Mouse (Mus musculus) fibroblast of lung, adult 2 months (primary cell): ENCODE measurements at regions not wholly inside any gene's neighbourhood (a gene's known extent, or its start where the extent isn't known, plus 50 kb on each side); places are given as distances from the start of the nearest gene placed in this dataset.
"Not testable (repeated sequence)": the region's sequence is repeated elsewhere in the genome, so short reads cannot be mapped to it uniquely, and the experiment has no call there.

ENCODE experiments used
- DNase-seq: peaks from one replicate; pipeline ENCODE4 v3.0.0-alpha.2; 2011; ENCODE audit warnings: low read depth

GRCm38 (mm10) chr2:17896036-17896435, 100.7 kb downstream of the H2al2a start:
- DNase-seq: no peak

- DNase-seq: not testable (repeated sequence)
Observed at GRCm38 (mm10) chr2:17892661-17893060, 104.1 kb downstream of the H2al2a start.

DNA sequence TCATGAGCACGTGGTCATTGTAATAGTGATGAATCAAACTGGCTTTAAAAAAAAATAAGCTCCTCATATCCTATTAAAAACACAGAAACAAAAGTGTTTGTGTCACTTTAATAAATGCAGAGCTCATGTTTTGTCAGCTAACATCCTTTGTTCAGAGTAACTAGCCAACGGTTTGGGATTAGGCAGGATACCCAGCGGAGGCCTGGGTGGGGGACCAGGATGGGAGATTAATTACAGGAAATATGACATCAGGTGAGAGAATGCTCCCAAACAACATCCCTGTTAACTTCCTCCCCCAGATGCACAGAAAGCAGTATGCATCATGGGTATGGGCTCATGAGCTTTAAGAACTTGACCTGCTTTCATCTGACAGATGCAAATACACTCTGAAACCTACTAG, 109.1 kb downstream of the H2al2a start:
- no peak for DNase-seq

GRCm38 (mm10) chr2:17882389-17882788, 114.4 kb downstream of the H2al2a start:
- no peak for DNase-seq

- no peak for DNase-seq
Observed at GRCm38 (mm10) chr2:17880800-17881717, 115.7 kb downstream of the H2al2a start.

GRCm38 (mm10) chr2:17877901-17878300, 118.9 kb downstream of the H2al2a start:
- DNase-seq: no peak

GRCm38 (mm10) chr2:17876942-17877341, 119.8 kb downstream of the H2al2a start:
- no peak for DNase-seq

DNA sequence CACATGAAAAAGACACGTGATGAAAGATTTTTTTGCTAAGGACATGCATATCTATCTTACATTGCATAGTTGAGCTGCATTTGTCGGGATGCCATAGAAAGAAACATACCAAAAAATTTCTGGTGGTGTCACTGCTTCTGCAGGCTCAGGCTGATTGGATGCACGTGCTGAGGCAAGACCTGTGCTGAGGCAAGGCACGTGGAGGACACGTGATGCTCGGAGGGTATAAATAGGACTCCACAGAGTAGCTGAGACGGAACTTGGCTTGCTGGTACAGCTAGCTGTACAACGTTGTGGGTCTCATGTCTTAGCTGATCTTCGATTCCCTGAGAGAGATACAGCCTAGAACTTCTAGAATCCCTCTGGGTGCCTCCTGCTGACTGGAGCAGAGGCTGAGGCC, 120.6 kb downstream of the H2al2a start:
- DNase-seq: no peak

- no peak for DNase-seq
Observed at GRCm38 (mm10) chr2:17870562-17870961, 126.2 kb downstream of the H2al2a start.

GRCm38 (mm10) chr2:17868145-17868544, 128.6 kb downstream of the H2al2a start:
- no peak for DNase-seq

DNA sequence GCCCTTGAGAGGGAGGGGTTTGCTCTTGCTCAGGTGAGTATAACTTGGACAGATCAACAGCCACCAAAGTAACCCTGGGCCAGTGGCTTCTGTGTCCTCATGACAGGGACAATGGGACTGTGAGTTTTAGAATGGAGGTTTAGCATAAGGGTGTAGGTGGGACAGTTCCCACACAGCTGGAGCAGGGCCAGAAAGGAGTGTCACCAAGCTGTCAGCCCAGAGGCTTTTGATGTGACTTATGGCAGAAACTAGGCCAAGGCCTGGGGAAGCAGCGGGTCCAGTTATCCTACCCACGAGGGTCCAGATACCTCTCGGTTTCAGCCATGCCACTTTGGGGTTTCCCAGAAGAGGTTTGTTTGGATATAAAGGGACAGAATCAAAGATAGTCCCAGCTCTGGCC, 129.4 kb downstream of the H2al2a start:
- no peak for DNase-seq

DNA sequence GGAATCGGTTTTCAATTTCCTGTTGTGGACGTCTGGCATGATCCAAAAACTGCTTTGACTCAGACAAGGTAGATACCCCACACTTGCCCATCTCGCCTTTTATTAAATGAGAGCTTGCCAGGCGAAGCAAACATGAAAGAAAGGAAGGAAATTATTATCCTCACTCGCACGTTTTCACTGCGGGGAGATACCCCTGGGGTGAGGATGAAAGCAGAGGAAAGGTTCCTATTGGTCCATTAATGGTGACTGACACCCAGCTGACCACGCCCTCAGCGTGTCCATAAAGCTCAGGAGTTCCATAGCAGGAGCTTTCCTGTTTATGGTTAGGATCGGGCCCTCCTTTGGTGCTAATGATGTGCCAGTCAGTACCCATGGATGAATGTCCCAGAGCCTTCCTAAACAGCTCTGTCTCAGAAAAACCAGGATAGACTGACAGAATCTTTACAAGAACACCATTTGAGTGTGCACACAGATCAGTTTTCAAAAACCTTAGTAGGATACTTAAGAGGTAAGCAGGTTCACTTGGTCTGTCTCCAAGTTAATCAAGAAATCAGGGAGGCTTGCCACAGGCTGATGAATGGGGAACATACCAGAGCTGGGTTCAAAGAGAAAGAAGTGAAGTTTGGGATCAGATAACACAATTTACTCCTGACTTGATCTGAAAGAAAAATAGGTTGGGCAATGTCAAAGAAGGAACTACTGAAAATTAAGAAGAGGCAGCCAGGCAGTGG, 130.7 kb upstream of the Nebl start:
- no peak for DNase-seq

GRCm38 (mm10) chr2:17860922-17861559, 129.8 kb upstream of the Nebl start:
- no peak for DNase-seq

DNA sequence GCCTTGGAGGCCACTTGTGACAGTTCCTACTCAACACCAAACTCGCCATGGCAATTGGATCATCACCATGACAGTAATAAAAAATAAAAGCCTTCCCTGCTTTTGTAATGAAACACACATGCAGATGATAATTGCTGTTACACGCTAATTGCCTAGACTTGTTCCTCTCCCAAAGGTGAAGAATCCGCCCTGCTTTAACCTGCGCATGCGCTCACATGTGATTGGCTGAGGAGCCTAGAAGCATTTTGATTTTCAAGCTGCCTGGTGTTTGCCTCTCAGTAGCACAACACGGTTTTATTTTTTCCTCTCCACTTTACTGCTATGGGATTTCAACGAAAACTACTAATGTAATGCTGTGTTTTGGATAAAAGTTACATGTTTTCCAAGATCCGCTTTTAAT, 128.0 kb upstream of the Nebl start:
- DNase-seq: no peak

DNA sequence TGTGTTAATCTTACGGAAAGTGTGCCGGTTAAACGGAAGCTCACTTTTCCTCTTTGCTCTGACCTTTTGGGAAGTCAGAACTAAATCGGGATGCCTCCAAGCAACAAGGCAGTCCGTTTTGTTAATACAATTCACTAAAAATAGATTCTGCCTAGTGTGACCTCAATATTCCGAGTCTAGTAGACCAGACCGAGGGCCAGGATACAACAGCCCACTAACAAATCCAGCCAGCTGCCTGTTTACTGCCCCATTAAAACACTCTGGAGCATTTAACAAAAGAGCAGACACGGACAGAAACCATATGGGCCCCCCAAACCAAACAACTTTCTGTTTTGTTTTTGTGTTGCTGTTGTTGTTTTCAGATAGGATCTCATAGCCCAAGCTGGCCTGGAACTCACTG, 127.1 kb upstream of the Nebl start:
- no peak for DNase-seq

DNA sequence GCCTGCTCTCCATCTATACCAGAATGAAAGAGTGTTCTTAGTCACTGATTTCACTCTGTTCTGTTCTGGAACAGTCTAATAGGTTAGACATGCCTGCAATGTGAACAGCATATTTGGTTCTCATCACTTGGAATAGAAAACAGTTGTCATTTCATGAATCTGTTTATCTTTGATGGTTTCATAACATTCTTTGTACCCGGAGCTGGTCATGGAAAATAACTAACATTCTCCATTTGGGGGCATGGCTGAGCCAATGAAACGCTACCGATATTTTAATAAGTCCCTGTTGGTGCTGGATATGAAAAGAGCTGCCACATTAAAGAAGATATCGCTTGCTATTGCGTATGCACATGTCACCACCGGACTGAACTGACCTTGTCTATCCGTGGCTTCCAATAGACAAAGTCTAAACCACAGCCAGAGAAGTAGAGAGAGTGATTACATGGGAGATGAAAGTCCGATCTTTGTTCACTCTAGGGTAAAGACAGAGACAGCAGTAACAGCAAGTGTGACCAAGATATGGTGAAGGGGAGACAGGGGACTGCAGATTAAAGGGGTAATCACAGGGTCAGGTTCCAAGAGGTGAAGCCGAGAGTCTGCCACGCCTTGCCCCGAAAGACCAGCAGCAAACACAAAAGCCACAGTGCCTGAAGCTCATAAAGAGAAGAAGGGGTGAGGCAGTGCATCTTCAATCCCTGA, 124.5 kb upstream of the Nebl start:
- DNase-seq: no peak

DNA sequence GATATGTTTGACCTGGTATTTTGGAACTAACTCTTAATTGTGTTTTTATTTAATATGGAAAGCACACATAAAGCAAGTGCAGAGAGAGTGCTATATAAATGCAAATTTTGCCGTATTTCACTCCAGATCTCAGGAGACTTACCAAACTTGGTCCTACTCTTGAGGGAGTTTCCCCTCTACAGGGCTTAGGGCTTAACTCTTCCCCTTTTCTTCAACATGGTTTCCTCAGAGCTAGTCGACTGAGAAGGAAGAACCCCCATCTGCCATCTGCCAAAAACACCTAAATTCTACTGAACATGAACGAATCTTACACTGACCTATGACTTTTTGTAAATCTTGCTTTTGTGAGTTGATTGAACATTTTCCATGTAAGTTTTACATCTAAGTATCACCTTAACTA, 122.8 kb upstream of the Nebl start:
- no peak for DNase-seq

GRCm38 (mm10) chr2:17853500-17854011, 122.3 kb upstream of the Nebl start:
- DNase-seq: no peak

DNA sequence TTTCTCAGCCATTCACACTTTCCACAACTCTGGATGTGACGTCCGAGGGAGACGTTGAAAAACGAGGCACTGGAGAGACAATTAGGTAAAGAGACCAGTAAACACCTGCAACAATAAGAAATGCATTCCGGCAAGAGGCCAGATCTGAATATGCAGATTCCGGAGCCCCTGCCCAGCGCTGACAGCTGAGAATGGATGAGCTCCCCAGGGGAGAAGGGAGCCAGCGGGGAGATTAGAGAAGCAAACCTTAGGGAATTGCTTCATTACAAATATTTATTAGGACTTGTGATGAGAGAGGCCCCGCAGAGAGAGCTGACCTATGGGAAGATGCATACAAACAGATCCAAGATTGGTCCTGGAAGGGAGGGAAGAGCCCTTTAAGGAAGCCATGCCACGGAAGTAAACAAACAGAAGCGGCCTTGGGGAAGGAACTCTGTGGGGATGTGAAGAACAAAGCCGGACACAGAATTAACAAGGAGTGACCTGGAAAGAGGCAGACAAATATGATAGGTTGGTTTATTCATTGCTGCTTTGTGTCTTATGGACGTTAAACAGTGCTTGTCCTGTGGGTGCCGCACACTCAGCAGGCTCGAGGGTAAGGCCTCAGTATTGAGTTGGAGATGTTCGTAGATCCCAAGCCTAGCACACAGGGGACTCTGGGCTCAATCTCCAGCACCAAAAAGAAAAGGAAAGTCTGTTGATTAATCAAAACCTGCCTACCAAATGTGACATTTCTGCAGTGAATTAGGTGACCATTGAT, 121.7 kb upstream of the Nebl start:
- DNase-seq: no peak

GRCm38 (mm10) chr2:17850741-17851140, 119.5 kb upstream of the Nebl start:
- DNase-seq: no peak

DNA sequence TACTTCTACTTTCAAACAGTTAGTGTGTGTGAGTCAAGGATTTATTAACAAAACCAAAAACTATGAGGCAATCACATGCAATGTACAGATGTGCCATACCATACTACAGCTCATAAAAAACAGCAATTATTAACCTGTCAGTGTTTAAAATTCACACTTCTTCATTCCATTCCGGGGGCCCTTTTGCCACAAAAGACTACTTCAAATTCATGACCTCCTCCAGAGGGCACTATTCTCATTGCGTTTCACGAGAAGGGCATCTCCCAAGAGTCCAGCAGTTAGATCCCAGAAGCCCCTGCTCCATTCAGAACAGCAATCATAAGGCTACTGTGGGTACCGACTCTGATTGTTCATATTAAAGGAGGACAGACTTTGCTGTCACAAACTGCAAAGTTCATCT, 118.0 kb upstream of the Nebl start:
- DNase-seq: no peak
